Mouse (Mus musculus) kidney, postnatal 14 days (tissue): ENCODE data around the gene H2al1k.
"Not testable (repeated sequence)": the region's sequence is repeated elsewhere in the genome, so short reads cannot be mapped to it uniquely, and the experiment has no call there.

ENCODE experiments used
- DNase-seq: peaks from one replicate; pipeline ENCODE4 v3.0.0; 2022; ENCODE audit warnings: mixed read lengths

Gene H2al1k

GRCm38 (mm10) chrX:9350327-9350726, at the start of gene H2al1k:
Gene H2al1k (plus strand): TSS chrX:9350627.
- not testable (repeated sequence) for DNase-seq

DNA sequence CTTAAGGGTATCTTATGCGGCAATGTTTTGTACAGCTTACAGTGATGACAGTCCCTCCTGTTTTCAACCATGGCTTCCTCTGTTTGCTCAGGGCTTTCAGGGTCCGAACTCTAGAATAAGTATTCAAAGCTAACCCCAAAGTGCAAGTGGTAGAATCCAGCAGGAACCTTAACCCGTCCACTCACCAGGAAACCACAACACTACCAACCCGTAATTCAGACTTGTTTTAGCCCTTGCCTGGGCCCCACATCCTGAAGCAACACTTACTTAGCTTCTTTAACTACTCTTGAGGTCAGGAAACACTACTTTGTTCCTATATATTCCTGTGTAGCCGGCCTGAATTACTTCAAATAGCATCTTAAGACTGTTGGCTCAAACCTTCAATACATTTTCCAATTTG, 47.6 kb upstream of the H2al1k start:
- DNase-seq: no peak

GRCm38 (mm10) chrX:9303455-9303854, 47.0 kb upstream of the H2al1k start:
- DNase-seq: no peak

GRCm38 (mm10) chrX:9316457-9316856, 34.0 kb upstream of the H2al1k start:
- DNase-seq: not testable (repeated sequence)

GRCm38 (mm10) chrX:9327954-9328353, 22.5 kb upstream of the H2al1k start:
- DNase-seq: not testable (repeated sequence)

GRCm38 (mm10) chrX:9332366-9332962, 18.0 kb upstream of the H2al1k start:
- DNase-seq: not testable (repeated sequence)

GRCm38 (mm10) chrX:9333035-9333434, 17.4 kb upstream of the H2al1k start:
- peak; percentile 15 for DNase-seq

- DNase-seq: not testable (repeated sequence)
Observed at GRCm38 (mm10) chrX:9334996-9335395, 15.4 kb upstream of the H2al1k start.

- peak; percentile 27 for DNase-seq
Observed at GRCm38 (mm10) chrX:9374012-9374411, 23.6 kb downstream of the H2al1k start.

GRCm38 (mm10) chrX:9375927-9376326, 25.5 kb downstream of the H2al1k start:
- not testable (repeated sequence) for DNase-seq
